Mouse (Mus musculus) heart, postnatal 25 days (tissue): Measurements from ENCODE around the gene Adnp. TPM values are rescaled to one million over a fixed set of nuclear protein-coding genes. Genes with fewer than 3 reads are reported as not detected.

ENCODE experiments used
- DNase-seq: peaks from one replicate; pipeline ENCODE4 v3.0.0; 2022; ENCODE audit warnings: low spot score
- intact Hi-C: fragments of 180-260 bp; cut with DNase I; formaldehyde crosslinking; loops from one replicate; pipeline ENCODE4 v1.15.1; 2025
- total RNA-seq, 2 experiments: library from RNA; stranded (reverse); gene quantifications; 2 replicates each; pipeline ENCODE4 v1.2.3; 2021

Adnp gene
- total RNA-seq, result 10 to 100 TPM; 30.5 to 32.7 TPM

- peak; percentile 93 for DNase-seq
- intact Hi-C loops, result no loop called here
These were observed at the start of gene Adnp for GRCm38 (mm10) chr2:168206725-168207644. Gene Adnp, minus strand, starts transcription at chr2:168207112.

GRCm38 (mm10) chr2:168256506-168256905 lies 49.6 kb upstream of the Adnp start:
- intact Hi-C loops, result no loop called here
- no peak for DNase-seq

GRCm38 (mm10) chr2:168253822-168254221 lies 46.9 kb upstream of the Adnp start:
- DNase-seq, result no peak
- intact Hi-C loops, result loop anchor here (5.0 kb wide), 1 partner anchor 373 kb away; no protein-coding TSS in a partner anchor

GRCm38 (mm10) chr2:168252639-168253292 lies 45.9 kb upstream of the Adnp start:
- intact Hi-C loops, result loop anchor here (5.0 kb wide), 1 partner anchor 375 kb away; no protein-coding TSS in a partner anchor
- DNase-seq, result no peak

GRCm38 (mm10) chr2:168250270-168250669 lies 43.4 kb upstream of the Adnp start:
- intact Hi-C loops, result loop anchor here (1.0 to 5.0 kb wide), 2 partner anchors 195 to 377 kb away; no protein-coding TSS in a partner anchor

GRCm38 (mm10) chr2:168248856-168249245 lies 41.9 kb upstream of the Adnp start:
- intact Hi-C loops, result no loop called here
- no peak for DNase-seq

More at GRCm38 (mm10) chr2:168250270-168250669, 43.4 kb upstream of the Adnp start:
- no peak for DNase-seq

GRCm38 (mm10) chr2:168248167-168248855 lies 41.4 kb upstream of the Adnp start:
- DNase-seq, result no peak
- intact Hi-C loops, result no loop called here

GRCm38 (mm10) chr2:168245571-168245970 lies 38.7 kb upstream of the Adnp start:
- no peak for DNase-seq
- intact Hi-C loops, result no loop called here

- DNase-seq, result no peak
- intact Hi-C loops, result no loop called here
These were observed 36.4 kb upstream of the Adnp start for GRCm38 (mm10) chr2:168243278-168243677.

GRCm38 (mm10) chr2:168242841-168243240 lies 35.9 kb upstream of the Adnp start:
- no peak for DNase-seq
- intact Hi-C loops, result no loop called here

- no peak for DNase-seq
- intact Hi-C loops, result no loop called here
These were observed 31.4 kb upstream of the Adnp start for GRCm38 (mm10) chr2:168238335-168238734.

- DNase-seq, result no peak
- intact Hi-C loops, result no loop called here
These were observed 26.4 kb upstream of the Adnp start for GRCm38 (mm10) chr2:168233286-168233685.

GRCm38 (mm10) chr2:168231471-168231829 lies 24.5 kb upstream of the Adnp start:
- DNase-seq, result no peak
- intact Hi-C loops, result no loop called here

GRCm38 (mm10) chr2:168230773-168231470 lies 24.0 kb upstream of the Adnp start:
- DNase-seq, result no peak
- intact Hi-C loops, result no loop called here

- intact Hi-C loops, result no loop called here
- DNase-seq, result peak; percentile 75
These were observed 23.3 kb upstream of the Adnp start, which contains the start of the genes Gm20716, Dpm1 and Mocs3 for GRCm38 (mm10) chr2:168230026-168230728. Gene Gm20716, minus strand, starts transcription at chr2:168230364. Gene Dpm1, minus strand, starts transcription at chr2:168230591. Gene Mocs3, plus strand, starts transcription at chr2:168230622.

GRCm38 (mm10) chr2:168229116-168230025 lies 22.5 kb upstream of the Adnp start:
- intact Hi-C loops, result loop anchor here (2.0 kb wide), 1 partner anchor 15 kb away; no protein-coding TSS in a partner anchor
- DNase-seq, result no peak

- DNase-seq, result no peak
- intact Hi-C loops, result no loop called here
These were observed 16.4 kb upstream of the Adnp start for GRCm38 (mm10) chr2:168223326-168223725.
